13 mouse cellular contexts compared by ENCODE assay signal in the genomic region with DNA sequence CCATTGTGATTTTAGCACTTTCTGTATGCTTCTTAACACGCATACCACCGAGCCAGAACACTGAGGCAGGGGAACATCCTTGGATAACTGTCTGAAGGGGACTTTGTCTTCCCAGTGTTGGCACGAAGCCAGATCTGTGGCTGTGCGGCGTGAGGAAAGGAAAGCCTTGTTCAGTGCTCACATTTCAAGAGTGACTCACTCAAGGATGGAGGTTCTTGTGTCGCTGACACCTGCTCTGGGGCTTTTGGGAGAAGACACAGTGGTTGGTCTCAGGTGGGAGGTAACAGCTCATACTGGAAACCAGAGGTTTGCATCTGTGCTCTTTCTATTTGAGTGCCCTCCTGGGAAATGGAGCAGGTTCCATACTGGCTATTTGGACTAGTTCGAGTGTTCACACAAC. TPM values are rescaled to one million over a fixed set of nuclear protein-coding genes. Genes with fewer than 3 reads are reported as not detected.
DNase-seq lines count a peak whose midpoint lies in the region; ATAC-seq and TF ChIP-seq lines count a peak whose summit lies in the region.
"Had no signal": no experiment of that assay in that cellular context is flagged by ENCODE, and none has a peak within 500 bp of the region (broad histone marks: within the 10 kb centered on the region; RNA-seq: fewer than 3 reads in every experiment).

No protein-coding gene starts in this region.

- H3K4me1 ChIP-seq in forebrain, embryonic 12.5 days: peaks cover 3% of the 10 kb centered on the region; the same call in 1 of the 2 replicates
- H3K4me1 ChIP-seq in forebrain, embryonic 10.5 days: no peaks in the 10 kb centered on the region
- H3K4me1 ChIP-seq in kidney, postnatal 0 days (replicated peaks; ENCODE audit: insufficient read depth, low read length): no peaks in the 10 kb centered on the region
- peaks cover 5% of the 10 kb centered on the region; the same call in 1 of the 2 replicates for H3K4me1 ChIP-seq in neural tube, embryonic 15.5 days

- no peak for DNase-seq in forebrain, embryonic 10.5 days (ENCODE audit: extremely low spot score, low spot score)
- DNase-seq in kidney, postnatal 0 days (ENCODE audit: low spot score): peak; percentile 15
- DNase-seq in kidney, adult 9 months: no peak
- DNase-seq in testis, postnatal 10 days (ENCODE audit: low spot score): peak; percentile 52
- DNase-seq in testis, postnatal 14 days (ENCODE audit: low spot score): no peak
- no peak for DNase-seq in layer of hippocampus, postnatal 25 days (ENCODE audit: extremely low spot score in 1 of 2, low spot score in 1 of 2)
- DNase-seq: cerebellum, adult 9-10 months; gastrocnemius, adult 2 months had no signal

- 64% methylated on average over 7 of the region's 7 CpGs for WGBS in forebrain, embryonic 12.5 days
- WGBS in forebrain, embryonic 10.5 days: 85% methylated on average over 7 of the region's 7 CpGs
- 48% methylated on average over 7 of the region's 7 CpGs for WGBS in kidney, postnatal 0 days
- 50% methylated on average over 7 of the region's 7 CpGs for WGBS in neural tube, embryonic 15.5 days

- no peak overlapping the region for H3K9ac ChIP-seq in forebrain, embryonic 12.5 days
- H3K9ac ChIP-seq in kidney, postnatal 0 days (ENCODE audit: low read depth, low read length): no peak overlapping the region
- no peak overlapping the region for H3K9ac ChIP-seq in neural tube, embryonic 15.5 days (replicated peaks)
- H3K9ac ChIP-seq: limb, embryonic 13.5 days had no signal

- no peaks in the 10 kb centered on the region for H3K9me3 ChIP-seq in forebrain, embryonic 12.5 days
- no peaks in the 10 kb centered on the region for H3K9me3 ChIP-seq in forebrain, embryonic 10.5 days
- H3K9me3 ChIP-seq in kidney, postnatal 0 days (replicated peaks; ENCODE audit: low read length): no peaks in the 10 kb centered on the region
- no peaks in the 10 kb centered on the region for H3K9me3 ChIP-seq in neural tube, embryonic 15.5 days (replicated peaks)
- H3K9me3 ChIP-seq: limb, embryonic 13.5 days had no signal

- TF ChIP-seq CTCF in kidney, postnatal 0 days (IDR thresholded peaks at IDR 0.05; ENCODE audit: low read depth): no peak

- 0 out of 2 replicates have a peak, but pooled peaks have one; percentile 20 for ATAC-seq in forebrain, embryonic 12.5 days (ENCODE audit: low FRiP score)
- ATAC-seq in kidney, postnatal 0 days (replicated peaks; ENCODE audit: low FRiP score, low read depth): no peak
- peak; percentile 38; the same call in 1 of the 2 replicates for ATAC-seq in neural tube, embryonic 15.5 days (ENCODE audit: low FRiP score)

- H3K27me3 ChIP-seq in forebrain, embryonic 12.5 days: no peaks in the 10 kb centered on the region
- no peaks in the 10 kb centered on the region for H3K27me3 ChIP-seq in forebrain, embryonic 10.5 days (ENCODE audit: poor library complexity, severe bottlenecking)
- no peaks in the 10 kb centered on the region for H3K27me3 ChIP-seq in kidney, postnatal 0 days (ENCODE audit: insufficient read depth, low read length)
- no peaks in the 10 kb centered on the region for H3K27me3 ChIP-seq in neural tube, embryonic 15.5 days (replicated peaks)
- H3K27me3 ChIP-seq: limb, embryonic 13.5 days had no signal

- no peaks in the 10 kb centered on the region for H3K36me3 ChIP-seq in forebrain, embryonic 12.5 days (replicated peaks)
- H3K36me3 ChIP-seq in forebrain, embryonic 10.5 days (replicated peaks): no peaks in the 10 kb centered on the region
- H3K36me3 ChIP-seq in kidney, postnatal 0 days (ENCODE audit: insufficient read depth, low read length): no peaks in the 10 kb centered on the region
- H3K36me3 ChIP-seq in neural tube, embryonic 15.5 days: no peaks in the 10 kb centered on the region
- H3K36me3 ChIP-seq: limb, embryonic 13.5 days had no signal

- no peak overlapping the region for H3K27ac ChIP-seq in forebrain, embryonic 12.5 days
- no peak overlapping the region for H3K27ac ChIP-seq in forebrain, embryonic 10.5 days
- H3K27ac ChIP-seq in kidney, postnatal 0 days: no peak overlapping the region
- no peak overlapping the region for H3K27ac ChIP-seq in neural tube, embryonic 15.5 days (replicated peaks)
- H3K27ac ChIP-seq: gastrocnemius, adult 2 months; layer of hippocampus, adult 2 months; limb, embryonic 13.5 days; macrophage had no signal

- no peak overlapping the region for H3K4me3 ChIP-seq in forebrain, embryonic 12.5 days (replicated peaks)
- H3K4me3 ChIP-seq in forebrain, embryonic 10.5 days: no peak overlapping the region
- no peak overlapping the region for H3K4me3 ChIP-seq in kidney, postnatal 0 days (replicated peaks; ENCODE audit: low read depth, low read length)
- H3K4me3 ChIP-seq in neural tube, embryonic 15.5 days (replicated peaks): no peak overlapping the region
- H3K4me3 ChIP-seq: gastrocnemius, adult 2 months; layer of hippocampus, adult 2 months; limb, embryonic 13.5 days had no signal

- H3K4me2 ChIP-seq in forebrain, embryonic 12.5 days: no peak overlapping the region
- H3K4me2 ChIP-seq in kidney, postnatal 0 days (ENCODE audit: low read length): no peak overlapping the region
- H3K4me2 ChIP-seq in neural tube, embryonic 15.5 days: no peak overlapping the region
- H3K4me2 ChIP-seq: limb, embryonic 13.5 days had no signal

RNA-seq across cellular contexts. Expression of gene Stat4, which starts 52.2 kb away (rescaled TPM):
- polyA plus RNA-seq in forebrain, embryonic 12.5 days (2016; fragmentation: Nextera tagmentation; extraction: Ambion mirVana): 7.0 and 10.9 TPM in 2 replicates
- polyA plus RNA-seq in forebrain, embryonic 10.5 days (2016; fragmentation: Nextera tagmentation; extraction: Ambion mirVana): 8.4 and 9.8 TPM in 2 replicates
- 1.0 and 1.4 TPM in 2 replicates for polyA plus RNA-seq in kidney, postnatal 0 days (2015; fragmentation: Nextera tagmentation; extraction: Ambion mirVana)
- 0.45 and 7.7 TPM in 2 replicates for polyA plus RNA-seq in neural tube, embryonic 15.5 days (2015; fragmentation: Nextera tagmentation; extraction: Ambion mirVana)
- under 1 TPM; 0.31 to 0.71 TPM for total RNA-seq in layer of hippocampus, postnatal 25 days (2021)

Comparison
In these comparisons a context has a peak if more than half of its experiments do, and no peak if none do; other contexts are left out.
1. DNase-seq: peak in kidney, postnatal 0 days (single experiment) and testis, postnatal 10 days (single experiment); none in forebrain, embryonic 10.5 days (single experiment), kidney, adult 9 months (single experiment), testis, postnatal 14 days (single experiment) and layer of hippocampus, postnatal 25 days (0 of 2).